Mouse (Mus musculus): ENCODE measurements at regions not wholly inside any gene's neighbourhood (a gene's known extent, or its start where the extent isn't known, plus 50 kb on each side); places are given as distances from the start of the nearest gene placed in this dataset.

DNA sequence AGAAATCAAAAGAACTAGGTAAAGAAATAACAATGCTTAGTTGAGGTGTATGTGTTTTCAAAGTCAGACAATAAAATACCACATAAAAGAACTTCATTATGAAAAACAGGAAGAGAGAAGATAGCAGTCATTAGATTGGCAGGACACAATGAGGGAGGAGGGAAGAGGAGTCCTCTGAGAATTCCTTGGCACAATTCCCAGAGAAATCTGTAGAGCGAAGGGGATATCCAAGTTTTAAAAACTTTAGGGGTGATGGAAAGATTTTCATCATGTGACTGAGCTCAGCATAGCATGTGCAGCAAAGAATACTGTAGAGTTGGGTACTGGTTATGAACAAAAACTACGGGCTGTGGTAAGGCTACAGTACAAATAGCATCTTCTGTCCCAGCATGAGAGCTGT is 141.3 kb upstream of the Ddhd1 start:
- TF ChIP-seq EP300 (IDR thresholded peaks at IDR 0.05; ENCODE audit: low read depth): no peak
- TF ChIP-seq CTCF (IDR thresholded peaks at IDR 0.05; ENCODE audit: low read depth): no peak
